Mouse (Mus musculus) left cerebral cortex, postnatal 10 days (tissue): ENCODE measurements around the gene Sel1l3. TPM values are rescaled to one million over a fixed set of nuclear protein-coding genes. Genes with fewer than 3 reads are reported as not detected.

Source experiments
- DNase-seq, 2 experiments: peaks; one replicate each; pipeline ENCODE4 v3.0.0; 2021 to 2022; ENCODE audit warnings: low spot score in 2 of 2, mixed read lengths in 1 of 2; ENCODE audit errors: extremely low spot score in 1 of 2
- intact Hi-C: fragments of 180-260 bp; cut with DNase I; formaldehyde crosslinking; loops from one replicate; pipeline ENCODE4 v1.15.1; 2025
- total RNA-seq, 2 experiments: library from RNA; stranded (reverse); gene quantifications; 2 replicates each; pipeline ENCODE4 v1.2.3; 2021

The Sel1l3 gene
- total RNA-seq, 2 experiments from 2014 or later, result 67.3 to 76.5 TPM

DNA sequence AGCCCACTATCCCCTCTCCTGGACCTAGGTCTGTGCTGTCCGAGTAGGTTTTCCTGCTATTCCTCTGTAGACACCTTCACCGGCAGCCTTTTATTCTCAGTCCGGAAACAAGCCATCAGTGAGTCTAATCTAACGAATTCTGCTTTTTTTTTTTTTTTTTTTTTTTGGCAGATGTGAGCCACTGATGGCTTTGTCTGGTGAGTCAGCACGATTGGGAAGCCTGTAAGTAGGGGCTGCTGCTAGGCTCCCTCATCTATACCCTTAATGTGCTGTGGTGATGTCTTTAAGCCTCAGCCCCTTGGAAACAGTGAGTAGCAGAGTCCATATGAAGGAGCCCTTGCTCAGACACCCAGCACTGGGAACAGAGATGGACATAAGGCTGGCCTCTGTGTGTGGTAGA lies 60.6 kb downstream of the Sel1l3 start:
- no peak for DNase-seq
- intact Hi-C loops, result no loop called here

DNA sequence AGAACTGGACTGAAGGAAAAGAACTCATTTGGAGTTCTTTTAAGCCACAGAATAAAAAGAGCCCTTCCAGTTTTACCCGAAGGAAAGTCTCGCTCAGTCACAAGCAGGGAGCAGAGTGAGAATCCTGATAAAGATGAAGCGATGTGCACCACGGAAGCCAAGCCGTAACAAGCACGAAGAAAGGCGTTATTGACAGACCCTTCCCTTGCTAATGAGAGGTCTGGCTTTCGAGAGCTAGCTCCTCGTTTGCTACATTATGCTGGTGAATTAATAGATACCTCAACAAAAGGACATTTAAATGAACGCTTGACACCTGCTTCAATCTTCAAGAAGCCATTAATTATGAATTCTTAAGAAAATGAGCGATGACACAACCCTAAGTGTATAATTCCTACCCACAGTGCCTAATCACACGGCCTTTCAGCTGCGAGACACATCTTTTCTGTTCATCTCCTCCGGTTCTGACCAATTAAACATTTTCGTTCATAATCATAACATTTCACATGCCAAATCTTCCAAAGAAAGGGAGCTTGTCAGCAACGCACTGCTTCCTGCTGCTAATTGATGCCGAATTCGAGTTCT lies 62.3 kb downstream of the Sel1l3 start:
- intact Hi-C loops, result no loop called here
- no peak for DNase-seq

DNA sequence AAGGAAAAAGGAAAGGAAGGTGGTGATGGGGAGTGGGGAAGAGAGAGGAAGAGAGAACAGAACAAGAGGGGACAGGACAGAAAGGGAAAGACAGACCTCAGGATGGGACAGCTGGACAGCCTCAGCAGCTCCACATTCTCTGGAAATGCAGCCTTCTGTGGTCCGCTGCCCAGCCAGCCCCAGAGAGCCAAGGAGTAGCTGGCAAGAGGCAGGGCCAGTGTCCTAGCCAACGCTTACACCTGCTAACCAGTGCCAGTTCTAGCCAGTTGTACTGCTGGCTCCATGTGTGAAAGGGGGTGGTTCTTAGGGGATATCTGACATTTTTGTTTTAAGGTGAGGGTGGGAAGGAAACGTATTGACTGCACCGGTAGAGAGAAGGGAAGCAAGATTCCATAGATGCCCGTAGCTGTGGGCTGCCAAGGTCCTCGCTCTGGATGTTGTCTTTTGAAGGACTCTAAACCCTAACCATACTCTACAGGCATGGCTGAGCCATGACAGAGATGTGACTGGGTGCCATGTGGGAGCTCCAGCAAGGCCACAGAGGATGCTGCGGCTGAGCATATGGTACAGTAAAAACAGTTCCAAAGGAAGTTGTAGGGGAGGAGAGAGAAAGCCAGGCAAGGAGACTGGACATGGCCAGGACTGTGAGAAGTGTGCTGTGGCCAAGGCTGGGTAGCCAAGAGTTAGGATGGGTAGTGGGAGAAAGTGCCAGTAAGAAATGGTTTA lies 64.6 kb downstream of the Sel1l3 start:
- intact Hi-C loops, result no loop called here
- DNase-seq, result no peak

DNA sequence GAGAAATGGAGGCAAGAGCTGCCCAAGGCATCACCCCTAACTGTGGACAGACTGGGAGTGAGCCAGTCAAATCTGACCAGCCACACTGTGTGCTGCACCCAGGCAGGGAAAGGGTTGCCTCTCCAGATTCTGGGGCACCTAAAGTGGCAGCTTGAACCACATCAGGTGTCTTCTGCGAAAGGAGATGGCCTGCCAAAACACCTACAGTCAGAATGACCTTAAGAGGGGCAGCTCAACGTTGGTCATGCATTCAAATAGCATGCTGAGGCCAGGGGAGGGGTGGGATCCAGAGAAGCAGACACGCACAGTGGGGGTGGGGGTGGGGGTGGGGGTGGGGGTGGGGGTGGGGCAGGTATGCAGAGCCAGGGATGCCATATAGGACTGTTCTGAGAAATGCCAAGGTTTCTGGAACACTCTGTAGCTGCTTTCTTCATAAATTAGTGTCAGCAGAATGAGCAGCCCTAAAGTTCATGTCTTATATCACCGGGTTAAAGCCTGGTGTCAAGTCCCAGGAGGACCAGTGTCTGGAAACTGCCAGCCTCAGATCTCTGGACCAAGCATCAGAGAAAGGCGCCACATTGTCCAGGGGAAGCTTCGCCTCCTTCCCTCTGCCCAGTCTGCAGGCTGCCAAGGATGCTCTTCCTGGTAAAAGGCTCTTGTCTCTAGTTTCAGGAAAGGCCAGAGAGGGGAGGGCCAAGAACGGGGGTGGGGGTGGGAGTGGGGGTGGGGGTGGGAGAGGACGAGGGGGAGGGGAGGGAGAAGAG lies 65.4 kb downstream of the Sel1l3 start:
- intact Hi-C loops, result no loop called here
- DNase-seq, result no peak

DNA sequence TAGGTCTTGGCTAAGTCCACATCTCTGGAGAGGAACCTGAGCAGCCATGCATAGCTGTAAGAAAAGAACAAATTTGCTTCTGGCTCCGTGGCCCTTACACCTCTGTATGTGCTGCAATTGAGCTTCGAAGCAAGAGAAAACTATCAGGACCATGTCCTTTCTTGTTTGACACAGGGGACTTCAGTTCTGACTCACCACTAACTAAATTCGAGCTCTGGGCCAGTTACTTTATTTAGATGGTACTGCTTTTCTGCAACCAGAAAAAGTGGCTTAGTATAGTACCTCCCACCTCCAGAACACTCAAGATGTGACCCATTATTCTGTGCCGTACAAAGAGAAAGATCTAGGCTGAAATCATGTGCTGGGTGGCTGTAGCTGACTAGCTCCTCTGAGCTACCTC lies 66.3 kb downstream of the Sel1l3 start:
- intact Hi-C loops, result no loop called here

DNA sequence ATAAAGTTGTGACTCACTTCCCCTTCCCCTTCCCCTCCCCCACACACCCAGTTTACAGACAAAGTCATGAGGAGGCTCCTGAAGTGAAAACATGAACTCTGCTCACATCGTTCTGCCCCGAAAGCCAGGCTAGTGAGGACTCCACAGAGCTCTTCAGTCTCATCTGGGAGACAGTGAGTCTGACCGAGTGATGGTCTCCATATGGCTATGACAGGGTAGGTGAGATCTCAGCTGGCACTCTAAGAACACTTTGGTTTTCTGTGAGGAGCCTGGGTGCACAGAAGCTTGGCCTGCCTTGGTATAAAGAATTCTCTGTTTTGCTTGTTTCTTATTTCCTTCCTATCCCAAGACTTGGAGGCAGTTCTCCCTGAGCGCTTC lies 67.1 kb downstream of the Sel1l3 start:
- intact Hi-C loops, result no loop called here
- DNase-seq, result no peak

More for the DNA sequence above, 66.3 kb downstream of the Sel1l3 start:
- DNase-seq, result no peak

DNA sequence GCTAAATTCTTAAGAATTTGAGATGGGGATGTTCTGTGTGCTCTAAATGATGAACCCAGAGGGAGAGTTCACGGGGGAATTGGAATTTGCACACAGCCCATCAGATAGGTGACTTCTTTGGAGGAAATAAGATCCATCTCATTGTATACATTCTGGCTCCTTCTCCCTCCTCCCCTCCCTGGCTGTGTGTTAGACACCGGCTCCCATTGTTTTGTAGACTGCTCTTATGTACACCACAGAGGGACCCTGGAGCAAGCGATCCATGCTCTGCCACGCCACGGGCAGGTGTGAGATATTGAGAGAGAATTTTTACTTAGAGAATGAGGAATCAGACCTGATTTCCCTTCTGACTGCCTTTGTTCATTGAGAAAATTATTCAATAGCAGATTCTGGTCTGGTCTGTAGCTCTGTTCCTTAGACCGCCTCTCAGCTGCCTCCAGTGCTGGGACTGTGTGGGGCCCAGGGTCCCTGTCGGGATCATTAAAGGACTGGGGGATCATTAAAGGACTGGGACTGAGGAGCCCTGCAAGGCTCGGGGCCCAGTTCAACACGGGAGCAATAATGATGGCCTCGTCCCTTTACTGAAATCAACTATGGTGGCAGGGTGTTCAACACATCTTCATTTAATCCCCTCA lies 67.6 kb downstream of the Sel1l3 start:
- intact Hi-C loops, result no loop called here

DNA sequence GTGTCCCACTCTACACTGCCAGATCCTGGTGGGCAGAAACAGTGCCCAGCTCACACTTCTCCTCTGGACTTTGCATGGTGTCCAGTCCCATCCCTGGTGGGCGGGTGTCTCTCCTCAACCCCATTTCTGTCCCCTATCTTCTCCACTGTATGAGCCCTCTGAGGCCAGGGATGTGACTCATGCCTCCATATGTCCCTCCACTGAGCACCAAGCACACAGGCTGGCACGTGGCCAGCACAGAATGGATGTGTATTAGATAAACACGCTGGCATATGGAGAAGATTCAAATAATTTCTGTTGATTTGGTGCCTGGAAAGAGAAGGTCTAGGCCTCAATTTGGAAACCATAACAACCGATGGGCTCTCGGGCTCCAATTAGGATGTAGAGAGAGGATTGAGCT lies 71.1 kb downstream of the Sel1l3 start:
- intact Hi-C loops, result no loop called here

More for the DNA sequence above, 67.6 kb downstream of the Sel1l3 start:
- no peak for DNase-seq

DNA sequence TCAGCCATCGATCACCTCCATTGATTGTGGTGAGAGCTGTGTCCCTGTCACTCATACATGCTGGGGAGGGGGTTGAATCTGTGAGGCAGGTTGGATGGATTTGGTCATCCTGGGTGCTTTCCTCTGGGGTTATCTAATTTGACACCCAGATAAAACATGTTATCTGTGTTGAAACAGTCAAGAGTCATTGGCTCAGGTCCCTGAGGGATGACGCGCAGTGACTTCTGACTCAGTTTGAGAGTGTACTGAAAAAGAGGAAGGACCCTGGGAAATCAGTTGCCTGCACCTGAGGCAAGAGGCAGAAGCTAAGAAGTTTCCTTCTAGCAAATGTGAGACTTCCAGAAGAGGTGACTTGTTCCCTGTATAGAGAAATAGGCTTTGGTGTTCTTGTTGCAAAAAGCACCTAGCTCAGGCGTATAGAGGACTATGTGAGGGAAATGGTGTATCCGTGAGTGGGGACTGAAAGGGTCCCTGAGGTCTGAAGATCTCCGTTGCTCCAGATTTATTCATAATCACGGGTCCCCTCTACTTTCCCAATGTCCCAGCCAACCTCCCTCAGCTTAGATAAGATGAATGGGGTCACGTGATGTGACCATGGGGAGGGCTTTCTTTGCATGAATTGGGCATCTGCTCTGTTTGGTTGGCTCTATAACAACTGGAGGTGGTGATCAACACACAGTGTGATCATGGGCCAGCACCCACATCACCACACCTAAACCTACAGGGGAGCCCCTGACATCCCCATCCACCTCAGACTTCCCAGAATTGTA lies 73.4 kb downstream of the Sel1l3 start:
- DNase-seq, result no peak
- intact Hi-C loops, result no loop called here

More for the DNA sequence above, 71.1 kb downstream of the Sel1l3 start:
- peak in 1 of 2 experiments; percentile 58 for DNase-seq

DNA sequence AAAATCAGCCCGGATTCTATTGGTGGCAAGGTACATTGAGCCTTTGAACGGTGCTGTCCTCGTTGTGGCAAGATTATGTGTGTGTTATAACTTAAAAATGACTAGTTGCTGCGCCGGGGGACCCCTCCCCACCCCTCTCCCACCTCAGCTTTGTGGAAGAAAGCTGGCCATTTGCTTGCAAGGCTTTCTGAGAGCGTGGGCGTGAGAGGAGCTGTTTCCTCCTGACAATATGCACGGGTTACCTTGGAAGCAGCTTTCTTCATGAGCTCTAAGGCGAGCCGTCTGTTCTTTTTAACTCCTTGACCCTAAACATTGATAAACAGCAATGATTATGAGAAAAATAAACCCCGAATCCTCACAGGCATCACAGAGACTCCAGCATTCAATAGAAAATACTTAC lies 74.2 kb downstream of the Sel1l3 start:
- peak in 1 of 2 experiments; percentile 61 for DNase-seq
- intact Hi-C loops, result no loop called here

DNA sequence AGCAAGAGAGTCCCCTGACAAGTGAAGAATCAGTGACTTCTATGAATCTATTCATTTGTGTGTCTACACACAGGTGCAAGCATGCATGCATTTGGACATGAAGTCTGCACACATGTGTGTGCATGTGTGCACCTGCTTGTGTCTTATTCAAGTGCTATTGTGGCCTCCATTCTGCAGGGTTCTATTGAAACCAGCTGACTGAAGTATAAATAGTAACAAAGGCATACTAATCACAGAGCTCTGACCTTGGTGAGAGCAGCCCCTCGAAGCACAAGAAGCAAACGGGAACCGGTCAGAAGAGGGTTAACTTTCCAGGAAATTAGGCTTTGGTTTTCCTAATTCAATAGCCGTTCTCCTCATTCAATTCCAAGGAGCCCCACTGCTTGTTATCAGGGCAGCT lies 74.6 kb downstream of the Sel1l3 start:
- no peak for DNase-seq
- intact Hi-C loops, result no loop called here

DNA sequence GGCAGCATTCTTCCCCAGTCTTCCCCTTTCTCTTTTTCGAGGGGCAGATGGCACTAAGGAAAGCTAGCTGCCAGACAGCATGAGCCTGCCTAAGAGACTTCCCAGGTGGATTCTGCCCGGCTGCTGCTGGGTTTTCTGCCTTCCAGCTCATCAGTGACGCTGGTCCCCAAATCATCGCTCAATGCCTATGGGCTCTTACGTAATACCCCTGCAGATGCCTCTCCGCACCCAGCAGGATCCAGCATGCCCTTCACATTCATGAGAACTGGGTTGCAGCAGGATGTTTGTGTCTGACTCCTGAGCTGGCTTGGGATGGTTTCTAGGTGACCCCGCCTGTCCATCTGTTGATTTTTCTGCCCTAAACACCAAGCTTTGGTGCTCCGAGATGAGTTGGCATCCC lies 75.7 kb downstream of the Sel1l3 start:
- intact Hi-C loops, result no loop called here
- DNase-seq, result no peak

DNA sequence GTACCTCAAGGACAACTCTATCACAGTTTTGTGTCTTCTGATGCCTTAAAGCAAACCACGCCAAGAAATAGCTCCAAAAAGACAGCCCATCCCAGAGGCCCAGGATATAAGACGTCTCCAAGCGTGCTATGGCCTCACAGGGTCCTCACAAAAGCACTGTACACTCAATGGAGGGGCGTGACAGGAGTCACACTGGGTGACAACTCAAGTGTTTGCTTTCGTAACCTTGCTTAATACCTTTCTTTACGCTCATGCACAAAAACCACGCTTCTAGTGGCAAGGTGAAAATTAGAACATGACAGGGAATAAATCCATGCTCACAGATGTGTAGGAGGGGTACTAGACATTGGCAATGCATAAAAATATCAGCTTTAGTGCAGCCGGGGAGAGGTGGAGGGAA lies 77.7 kb downstream of the Sel1l3 start:
- DNase-seq, result no peak
- intact Hi-C loops, result no loop called here

DNA sequence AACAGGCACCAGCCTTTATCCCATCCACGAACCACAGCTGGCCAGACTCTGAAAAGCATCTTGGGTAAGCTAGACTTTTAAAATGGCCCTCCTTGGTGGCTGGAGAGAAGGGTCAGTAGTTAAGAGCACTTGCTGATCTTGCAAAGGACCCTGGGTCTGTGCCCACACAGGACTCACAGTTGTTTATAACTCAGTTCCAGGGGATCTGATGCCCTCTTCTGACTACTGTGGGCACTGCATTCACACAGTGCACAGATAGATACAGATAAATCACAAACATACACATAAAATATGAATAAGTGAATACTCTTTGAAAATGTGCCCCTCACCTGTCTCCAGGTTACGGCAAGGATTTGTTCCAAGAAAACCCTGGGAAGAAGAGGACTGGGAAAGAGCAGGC lies 79.7 kb downstream of the Sel1l3 start:
- intact Hi-C loops, result no loop called here
- no peak for DNase-seq

DNA sequence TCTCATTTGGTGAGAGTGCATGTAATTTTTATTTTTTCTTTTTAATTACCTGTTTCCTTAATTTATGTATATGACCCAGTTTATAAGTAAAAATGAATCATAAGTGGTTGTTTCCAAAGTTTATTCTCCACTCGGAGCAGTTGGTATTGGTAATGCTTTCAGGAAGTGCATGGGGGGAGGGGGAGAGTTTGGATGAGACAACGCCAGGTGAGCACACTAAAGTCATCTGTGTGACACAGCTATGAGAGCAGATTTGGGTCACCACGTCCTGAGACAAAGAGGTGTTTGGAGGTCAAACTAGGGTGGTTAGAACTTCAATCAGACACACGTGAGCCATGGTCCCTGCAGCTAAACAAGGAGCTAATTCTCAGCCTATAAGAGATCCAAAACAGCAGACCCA lies 89.0 kb downstream of the Sel1l3 start:
- DNase-seq, result no peak
- intact Hi-C loops, result loop anchor here (5.0 kb wide), 1 partner anchor 242 kb away; no protein-coding TSS in a partner anchor

DNA sequence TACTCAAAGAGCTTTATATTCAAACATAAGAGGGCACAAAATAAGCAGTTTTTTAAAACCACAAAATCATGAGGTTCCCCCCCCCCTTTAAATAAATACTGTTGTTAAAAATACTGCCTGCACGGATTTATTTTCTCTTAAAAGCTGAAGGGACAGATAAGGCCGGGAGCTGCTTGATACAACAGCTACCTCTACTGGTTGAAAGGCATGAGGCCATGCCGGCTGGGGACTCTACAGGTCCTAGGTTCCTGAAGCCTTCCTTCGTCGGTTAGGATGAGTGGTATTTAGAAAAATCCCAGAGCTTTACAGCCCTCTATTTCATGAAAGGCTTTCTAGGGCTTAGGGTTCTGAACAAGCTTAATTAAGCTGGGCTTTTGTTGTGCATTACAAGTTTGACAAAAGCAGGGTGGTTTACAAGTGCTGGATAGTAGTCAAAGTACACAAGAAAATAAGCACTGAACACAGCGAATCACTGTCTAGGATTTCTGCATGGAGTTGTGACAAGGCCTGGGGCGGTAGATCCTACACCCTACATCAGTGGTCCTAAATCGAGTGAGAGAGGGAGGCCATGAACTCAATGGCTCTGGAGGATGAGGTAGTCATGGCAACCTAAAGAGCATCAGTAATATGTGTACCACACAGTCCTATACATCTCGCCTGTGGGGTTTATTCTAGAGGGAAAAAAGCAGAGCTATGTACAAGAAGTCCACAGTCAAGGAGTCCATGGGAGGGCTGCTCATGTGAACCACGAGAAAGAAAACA lies 90.0 kb downstream of the Sel1l3 start:
- DNase-seq, result peak in 1 of 2 experiments; percentile 63
- intact Hi-C loops, result loop anchor here (5.0 kb wide), 1 partner anchor 241 kb away; no protein-coding TSS in a partner anchor

DNA sequence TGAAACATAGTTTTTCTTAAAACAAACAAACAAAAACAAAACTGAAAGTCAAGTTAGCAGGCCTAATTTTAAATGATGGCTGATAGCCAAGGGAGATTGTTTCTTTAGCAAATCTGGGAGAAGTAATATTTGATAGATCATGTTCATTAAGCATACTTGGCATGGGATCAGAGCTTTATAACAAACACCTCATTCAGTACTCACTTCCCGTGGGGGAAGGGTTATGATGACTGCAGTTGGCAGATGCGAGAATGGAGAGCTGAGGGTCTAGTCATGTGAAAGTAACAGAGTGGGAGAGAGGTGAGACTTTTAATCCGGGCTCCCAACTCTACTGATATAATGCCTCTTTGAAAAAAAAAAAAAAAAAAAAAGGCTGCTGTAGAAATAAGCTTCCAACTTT lies 94.0 kb downstream of the Sel1l3 start:
- intact Hi-C loops, result loop anchor here (5.0 kb wide), 1 partner anchor 237 kb away; no protein-coding TSS in a partner anchor
- DNase-seq, result no peak

DNA sequence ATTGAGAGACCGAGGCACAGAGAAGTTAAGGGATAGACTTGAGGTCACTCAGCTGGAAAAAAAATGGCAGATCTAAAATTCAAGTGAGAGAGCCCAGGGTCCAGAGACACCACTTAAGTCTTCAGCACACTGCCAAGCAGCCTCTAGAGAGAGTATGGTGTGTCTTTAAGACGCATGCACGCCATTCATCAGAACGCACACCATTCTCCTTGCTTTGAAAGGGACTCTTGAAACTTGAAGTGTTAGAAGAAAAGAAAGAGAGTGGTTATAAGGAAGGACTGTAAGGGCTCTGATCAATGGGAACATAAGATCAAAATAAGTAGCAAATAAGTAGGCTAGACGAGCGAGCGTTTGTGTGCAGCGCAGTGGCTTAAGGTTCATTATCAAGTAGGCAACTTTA lies 95.5 kb downstream of the Sel1l3 start:
- no peak for DNase-seq
- intact Hi-C loops, result no loop called here
